Mouse (Mus musculus) WW6 (cell line): ENCODE measurements around the gene Col4a1.
A peak's percentile ranks its signal among the peaks of the same experiment; 100 is the strongest.

ENCODE experiments used
- DNase-seq: peaks from one replicate; pipeline ENCODE4 v3.0.0-alpha.2; 2013; ENCODE audit warnings: low read depth, low spot score

The Col4a1 gene

DNA sequence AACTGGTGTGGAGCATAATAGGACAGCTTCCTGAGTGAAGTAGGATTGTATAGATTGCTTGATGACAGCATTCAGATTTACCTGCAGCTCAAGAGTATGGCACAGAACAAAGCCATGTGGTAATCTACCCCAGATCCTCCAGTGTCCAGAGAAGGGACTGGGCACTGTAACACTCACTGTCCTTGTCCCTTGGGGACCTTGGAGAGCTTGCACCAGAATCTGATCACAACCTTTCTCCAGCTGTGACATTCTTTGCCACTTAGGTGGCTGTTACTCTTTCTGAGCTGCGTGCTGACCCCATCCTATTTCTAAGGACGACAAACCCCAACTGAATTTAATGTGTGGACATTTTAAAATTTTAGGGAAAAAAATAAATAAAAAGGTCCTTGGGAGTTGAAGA is 46.2 kb downstream of the Col4a1 start:
- no peak for DNase-seq

GRCm38 (mm10) chr8:11265971-11266370 is 46.7 kb downstream of the Col4a1 start:
- no peak for DNase-seq

DNA sequence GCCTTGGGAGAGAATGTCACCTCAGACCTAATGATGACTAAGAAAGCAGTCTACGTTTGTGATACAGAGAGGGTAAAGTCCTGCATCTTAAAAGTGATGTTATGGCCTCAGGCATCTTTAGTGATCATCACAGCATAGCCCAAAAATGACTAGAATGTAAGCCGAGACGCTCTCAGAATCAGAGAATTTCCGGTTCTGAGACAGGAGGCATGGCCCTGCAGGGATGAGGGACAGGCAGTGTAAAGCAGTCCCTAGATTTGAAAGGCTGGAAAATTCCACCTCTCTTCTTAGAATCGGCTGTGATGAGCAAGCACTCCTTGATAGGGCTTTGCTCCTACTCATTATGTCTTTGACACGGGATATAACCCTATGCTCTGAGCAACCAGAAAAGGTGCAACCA is 48.8 kb downstream of the Col4a1 start:
- no peak for DNase-seq

GRCm38 (mm10) chr8:11262031-11262735 is 50.4 kb downstream of the Col4a1 start:
- no peak for DNase-seq

DNA sequence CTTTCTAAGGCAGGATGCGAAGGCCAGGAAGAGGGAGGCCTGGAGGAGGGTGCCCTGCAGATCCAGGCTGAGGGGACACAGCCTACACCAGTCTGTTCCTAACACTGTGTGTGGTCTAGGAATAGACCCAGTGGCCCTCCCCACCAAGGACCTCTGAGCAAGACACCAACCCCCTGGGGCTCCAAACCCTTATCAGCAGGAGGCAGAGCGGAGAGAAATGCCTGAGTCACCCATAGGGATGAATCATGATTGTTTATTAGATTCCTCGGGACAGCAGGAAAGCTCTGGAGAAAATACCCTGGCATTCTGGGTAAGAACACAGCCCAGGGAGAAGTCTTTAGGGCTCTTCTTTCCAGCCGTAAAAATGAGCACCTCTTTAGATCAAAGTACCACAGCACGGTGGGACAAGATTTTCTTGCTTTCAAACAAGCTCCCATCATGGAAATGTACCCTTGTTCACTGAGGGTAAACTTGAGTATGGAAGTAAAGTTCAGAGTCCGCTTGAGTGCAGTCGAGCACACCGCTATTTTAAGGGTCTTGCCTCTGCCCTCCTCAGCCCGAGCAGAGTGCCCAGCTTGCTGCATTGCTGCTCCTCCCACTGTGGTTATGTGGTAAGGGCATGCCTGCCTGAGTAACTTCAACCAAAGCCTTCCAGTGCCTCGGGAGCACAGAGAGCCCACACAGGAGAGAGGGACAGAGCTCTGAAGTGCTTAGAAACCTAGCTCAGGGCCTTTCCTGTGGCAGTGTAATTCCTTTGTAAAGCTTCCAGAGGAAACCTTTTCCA is 52.6 kb downstream of the Col4a1 start:
- no peak for DNase-seq

GRCm38 (mm10) chr8:11258517-11259136 is 54.0 kb downstream of the Col4a1 start:
- no peak for DNase-seq

DNA sequence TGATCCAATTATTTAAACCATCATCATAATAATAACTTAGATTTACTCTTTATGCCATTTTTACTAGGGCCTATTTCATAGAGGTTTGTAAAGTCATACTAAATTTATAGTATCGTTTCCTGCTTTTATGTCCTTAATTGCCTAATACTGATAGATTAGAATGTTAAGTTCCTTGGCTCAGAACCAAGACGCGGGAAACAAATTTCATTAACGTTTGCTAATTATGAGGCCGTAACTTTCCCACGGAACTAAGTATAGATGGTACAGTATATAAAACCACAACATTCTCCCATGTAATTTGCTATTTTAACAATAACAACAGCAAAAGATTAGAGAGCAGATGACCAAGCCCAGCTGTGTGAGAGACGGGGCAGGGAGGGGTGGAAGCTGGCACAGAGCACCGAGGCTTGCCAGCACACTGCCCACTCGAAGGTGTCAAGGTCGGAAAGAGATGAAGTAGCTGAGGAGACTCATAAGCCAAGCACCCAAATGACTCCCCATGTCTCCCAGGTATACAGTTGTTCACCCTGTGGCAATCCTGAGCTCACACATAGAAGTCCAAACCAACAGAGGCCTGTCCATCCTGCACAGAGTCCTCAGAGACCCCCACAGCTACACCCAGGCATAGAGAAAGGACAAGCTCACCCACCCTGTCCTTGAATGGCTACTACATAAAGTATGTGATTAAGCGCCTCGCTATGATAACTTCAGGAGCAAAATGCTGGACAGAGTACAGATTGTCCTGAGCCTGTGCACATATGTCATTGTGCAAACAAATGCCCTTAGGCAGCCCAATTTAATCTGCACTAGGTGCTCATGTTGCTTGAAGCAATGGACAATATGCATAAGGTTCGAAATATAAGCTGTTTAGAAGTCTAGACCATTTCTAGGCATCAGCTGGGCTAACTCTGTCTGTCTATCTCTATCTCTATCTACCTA is 55.3 kb downstream of the Col4a1 start:
- DNase-seq = no peak

DNA sequence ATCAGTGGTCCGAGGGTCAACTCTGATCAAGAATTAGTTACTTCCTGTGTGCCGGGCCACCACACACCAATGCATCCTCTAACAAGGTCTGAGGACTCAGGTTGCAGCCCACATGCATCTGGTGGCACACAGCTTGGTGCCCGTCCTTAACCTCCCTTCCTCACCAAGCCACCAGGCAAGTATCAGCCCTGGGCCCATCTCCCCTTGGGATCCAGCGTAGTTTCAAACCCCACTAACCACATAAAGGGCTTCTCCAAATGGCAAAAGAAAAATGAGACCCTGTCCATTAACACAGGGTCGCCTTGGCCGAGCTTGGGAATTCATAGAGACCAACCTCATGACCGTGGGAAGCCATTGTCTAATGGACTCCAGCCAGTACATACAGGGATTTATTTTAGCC is 56.2 kb downstream of the Col4a1 start:
- no peak for DNase-seq

- no peak for DNase-seq
Observed at GRCm38 (mm10) chr8:11255680-11256079, 56.9 kb downstream of the Col4a1 start.

DNA sequence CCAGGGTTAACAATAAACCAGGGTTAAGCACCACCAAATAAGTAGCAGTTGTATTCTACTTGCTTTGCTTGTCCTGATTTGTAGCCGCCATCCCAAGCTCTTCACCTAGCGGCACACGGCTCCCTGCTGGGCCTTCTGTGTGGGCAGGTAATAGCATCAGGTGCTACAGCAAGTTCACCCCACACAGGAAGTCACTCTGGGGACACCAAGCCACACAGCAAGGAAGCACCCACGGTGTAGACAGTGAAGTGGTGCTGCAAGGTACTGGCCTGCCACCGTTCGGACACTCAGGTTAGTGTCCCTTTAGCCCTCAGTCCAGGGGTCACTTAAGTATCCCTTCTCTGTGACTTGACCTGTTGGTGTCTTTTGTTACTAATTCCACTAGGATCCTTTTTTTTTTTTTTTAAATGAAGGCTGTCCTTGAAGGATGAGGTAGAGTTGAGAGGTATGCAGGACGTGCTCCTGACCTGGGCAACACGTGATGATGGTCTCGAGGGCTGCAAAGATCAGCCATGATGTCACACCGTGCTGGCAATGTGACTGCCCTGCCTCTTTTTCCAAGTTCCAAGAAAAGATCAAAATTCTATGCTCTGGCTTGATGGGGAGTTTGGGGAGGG is 57.6 kb downstream of the Col4a1 start:
- DNase-seq = no peak

DNA sequence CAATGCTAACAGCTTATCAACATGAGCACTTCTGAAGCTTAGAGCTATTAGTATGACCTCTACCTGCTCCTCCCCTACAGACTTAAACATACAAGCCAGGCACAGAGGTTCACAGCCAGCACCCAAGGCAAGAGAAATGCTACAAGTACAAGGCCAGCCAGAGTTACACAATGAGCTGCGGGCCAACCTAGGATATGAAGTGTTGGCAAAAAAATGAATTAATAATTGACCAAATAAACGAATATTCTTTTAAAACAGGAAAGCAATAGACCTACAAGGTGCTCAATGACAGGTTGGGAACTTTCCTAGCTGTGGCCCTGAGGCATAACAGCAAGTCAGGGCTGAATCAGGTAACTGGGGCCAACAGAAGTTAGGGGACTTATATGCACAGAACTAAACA is 58.1 kb downstream of the Col4a1 start:
- no peak for DNase-seq

DNA sequence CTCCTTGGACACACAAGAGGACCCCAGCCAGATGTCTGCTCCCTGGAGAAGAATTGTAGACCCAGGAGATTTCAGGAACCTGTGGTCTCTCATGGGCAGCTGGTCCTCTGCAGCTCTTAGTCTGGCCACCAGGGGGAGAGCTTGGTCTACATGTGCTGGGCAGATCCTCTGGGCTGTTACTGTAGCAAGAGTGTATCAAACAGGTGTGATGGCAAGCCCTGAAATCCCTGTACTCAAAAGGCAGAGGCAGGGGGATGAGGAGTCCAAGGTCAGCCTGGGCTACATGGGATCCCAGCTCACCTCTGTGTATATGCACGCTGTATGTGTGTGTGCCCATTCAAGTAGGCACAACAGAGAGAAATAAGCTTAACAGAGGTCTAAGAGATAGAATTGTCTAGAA is 59.1 kb downstream of the Col4a1 start:
- DNase-seq = peak; percentile 33

- DNase-seq = no peak
Observed at GRCm38 (mm10) chr8:11253041-11253440, 59.6 kb downstream of the Col4a1 start.

- DNase-seq = no peak
Observed at GRCm38 (mm10) chr8:11252235-11252774, 60.3 kb downstream of the Col4a1 start.

DNA sequence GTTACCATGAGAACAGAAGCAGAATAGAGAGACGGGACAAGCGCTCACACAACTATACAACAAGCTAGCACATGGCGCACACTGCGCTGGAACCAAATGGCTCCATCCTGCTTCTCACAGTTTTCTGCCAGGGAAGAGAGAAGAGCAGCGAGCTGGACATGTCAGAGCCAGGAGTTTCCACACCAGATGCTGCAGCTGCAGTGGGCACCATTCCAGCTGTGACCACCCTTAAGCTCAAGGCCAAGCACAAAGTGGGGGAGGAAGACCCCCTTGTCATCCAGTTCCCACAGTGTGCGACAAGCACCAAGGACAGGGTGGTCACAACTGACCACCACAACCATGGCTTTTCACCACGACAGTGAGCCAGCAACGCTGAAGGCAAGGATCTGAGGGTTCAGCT is 62.5 kb downstream of the Col4a1 start:
- DNase-seq = no peak

- no peak for DNase-seq
Observed at GRCm38 (mm10) chr8:11249541-11250058, 63.0 kb downstream of the Col4a1 start.

DNA sequence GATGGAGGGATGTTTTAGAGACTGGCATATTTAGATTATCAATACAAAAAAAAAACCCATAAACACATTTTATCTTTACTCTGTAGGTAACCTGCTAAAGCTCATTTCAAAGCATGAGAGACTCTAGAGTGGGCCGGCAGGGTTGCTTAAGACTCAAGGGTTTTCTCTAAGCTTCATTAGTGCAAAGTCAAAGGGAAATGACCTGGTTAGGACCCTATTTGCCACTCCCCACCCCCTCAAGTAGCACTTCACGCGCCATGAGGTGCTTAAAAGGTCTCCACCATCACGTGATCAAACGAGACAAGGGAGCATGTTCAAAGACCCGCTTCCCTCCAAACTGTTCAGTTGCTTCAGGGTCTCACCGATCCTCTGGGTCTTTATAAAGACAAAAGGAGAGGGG is 63.9 kb downstream of the Col4a1 start:
- DNase-seq = no peak

DNA sequence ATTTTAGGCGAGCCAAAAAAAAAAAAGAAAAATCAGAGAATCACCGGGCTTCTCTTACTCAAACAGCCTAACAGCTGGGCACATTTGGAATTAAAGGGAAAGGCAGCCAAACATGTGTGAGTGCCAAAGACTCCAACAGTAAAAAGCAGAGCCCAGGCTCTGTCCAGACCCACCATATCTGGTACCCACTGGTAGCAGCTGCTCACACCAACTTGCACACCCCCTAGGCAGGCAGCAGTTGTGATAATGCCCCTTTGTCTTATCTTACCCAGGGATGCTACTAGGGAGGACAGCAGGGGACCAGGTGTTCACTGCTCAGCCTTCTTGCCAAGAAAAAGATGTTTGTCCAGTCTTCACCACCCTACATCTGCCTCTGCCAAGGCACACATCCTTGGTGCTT is 71.1 kb downstream of the Col4a1 start:
- no peak for DNase-seq

- DNase-seq = no peak
Observed at GRCm38 (mm10) chr8:11234879-11235210, 77.8 kb downstream of the Col4a1 start.

DNA sequence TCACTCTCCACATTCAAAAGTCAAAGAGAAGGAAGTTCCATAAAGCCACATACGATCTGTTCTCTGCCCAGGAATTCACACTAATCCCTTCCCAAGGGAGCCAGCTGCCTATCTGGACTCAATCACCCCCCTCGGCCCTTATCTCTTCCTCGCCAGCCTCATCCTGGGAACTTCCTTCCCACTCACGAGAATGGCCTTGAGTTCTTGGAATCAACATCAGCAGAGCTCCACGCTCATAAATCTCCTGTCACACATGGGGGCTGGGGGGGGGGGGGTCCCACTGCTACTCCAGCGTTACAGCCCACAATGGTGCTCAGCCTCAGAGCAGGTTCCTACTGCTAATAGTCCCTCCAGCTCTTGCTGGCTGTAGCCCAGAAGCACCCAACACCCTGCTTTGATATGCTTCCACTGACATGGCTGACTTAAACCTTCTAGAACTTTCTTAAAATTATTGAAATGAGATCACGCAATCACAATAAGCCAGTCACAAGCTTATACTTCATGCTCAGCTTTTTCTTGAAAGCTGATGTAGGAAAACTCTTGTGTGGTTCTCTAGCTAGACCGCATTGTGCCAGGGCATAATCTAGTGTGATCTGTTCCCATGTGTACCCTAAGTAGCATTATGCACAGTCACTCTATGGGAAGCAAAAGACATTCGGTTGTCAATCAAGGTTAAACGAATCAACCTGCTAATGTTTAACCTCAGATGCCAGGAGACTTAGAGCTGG is 78.3 kb downstream of the Col4a1 start:
- DNase-seq = no peak
